Mouse (Mus musculus) monocyte, adult 5-6 weeks (primary cell): ENCODE measurements around the gene Enpp1. TPM values are rescaled to one million over a fixed set of nuclear protein-coding genes. Genes with fewer than 3 reads are reported as not detected.
A peak's percentile ranks its signal among the peaks of the same experiment; 100 is the strongest.
"Not testable (repeated sequence)": the region's sequence is repeated elsewhere in the genome, so short reads cannot be mapped to it uniquely, and the experiment has no call there.

Experiments used
- ATAC-seq: fragments of 153-309, 156-312 bp; replicated peaks from 2 replicates; pipeline ENCODE4 v1.8.0; 2017; ENCODE audit warnings: mild to moderate bottlenecking; ENCODE audit not compliant: low TSS enrichment, insufficient number of reproducible peaks, severe bottlenecking, poor library complexity, low FRiP score
- total RNA-seq: library from RNA; stranded (forward); fragments of 200-1000, 200-491, 200-594 nt; gene quantifications from 3 replicates; pipeline ENCODE4 v1.2.3, GENCODE M21; 2017

Gene Enpp1
- total RNA-seq, 1 experiment from 2014 or later = 7.9 TPM

DNA sequence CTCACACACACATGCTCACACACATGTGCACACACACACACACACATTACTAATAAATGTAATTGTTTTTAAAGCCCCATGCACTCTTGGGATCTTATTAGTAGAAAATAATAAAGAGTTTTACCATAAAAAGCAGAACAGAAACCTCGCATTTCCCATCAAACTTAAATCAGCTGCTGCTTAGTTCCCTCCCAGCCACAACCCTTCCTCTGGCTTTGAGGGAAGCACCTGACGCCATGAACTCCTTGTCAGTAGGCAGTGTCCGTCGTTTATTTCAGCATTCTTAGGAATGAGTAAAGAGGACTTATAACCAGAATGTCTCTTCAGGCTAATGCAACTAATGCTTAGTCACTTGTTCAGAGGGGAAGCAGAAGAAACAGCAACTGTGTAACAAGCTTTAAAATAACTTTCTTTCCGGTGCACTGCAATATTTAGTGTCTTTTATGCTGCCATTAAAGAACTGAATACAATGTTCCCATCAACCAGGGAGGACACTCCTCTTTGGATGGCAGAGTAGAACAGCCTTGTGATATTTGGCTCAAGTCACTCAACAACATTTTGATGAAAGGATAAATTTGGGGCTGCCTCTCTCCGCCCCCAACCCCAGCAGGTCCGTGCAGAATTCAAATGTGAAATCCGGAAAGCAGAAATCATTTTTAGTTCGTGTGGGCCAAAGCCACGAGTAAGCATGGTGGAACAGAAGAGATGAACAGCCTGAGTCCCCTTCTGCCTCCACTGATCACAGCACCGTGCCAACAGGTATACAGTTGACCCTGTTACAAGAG is 69.0 kb downstream of the Enpp1 start:
- peak; percentile 55 for ATAC-seq

DNA sequence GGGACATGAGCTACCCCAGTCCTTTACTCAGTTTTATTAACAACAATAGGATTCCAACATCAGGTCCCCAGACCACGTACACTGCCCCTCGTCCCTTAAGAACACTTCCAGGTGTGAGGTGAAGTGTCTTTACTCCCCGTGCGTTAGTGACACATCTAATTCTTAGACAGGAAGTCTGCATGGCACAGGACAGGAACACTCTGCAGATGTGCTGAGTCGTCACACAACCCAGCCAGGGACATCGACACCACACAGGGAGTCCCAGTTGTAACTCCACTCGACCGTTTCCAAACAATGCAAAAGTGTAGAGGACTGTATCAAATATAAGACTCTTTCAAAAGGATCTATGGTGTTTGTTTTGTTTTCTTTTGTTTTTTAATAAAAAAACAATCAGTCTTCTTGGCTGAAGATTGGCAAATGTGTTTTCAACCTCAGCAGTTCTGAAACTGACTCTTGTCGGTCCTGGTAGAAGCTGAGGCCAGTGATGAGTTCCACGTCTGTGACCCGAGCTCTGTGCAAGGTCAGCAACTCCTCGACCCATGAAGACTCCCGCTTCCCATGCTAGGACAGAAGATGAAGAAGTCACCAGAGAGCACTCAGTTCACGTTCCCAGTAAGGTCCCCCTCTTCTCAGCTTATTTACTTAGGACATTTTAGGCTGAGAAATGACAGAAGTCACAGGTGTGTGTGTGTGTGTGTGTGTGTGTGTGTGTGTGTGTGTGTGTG is 70.4 kb downstream of the Enpp1 start:
- ATAC-seq = no peak

DNA sequence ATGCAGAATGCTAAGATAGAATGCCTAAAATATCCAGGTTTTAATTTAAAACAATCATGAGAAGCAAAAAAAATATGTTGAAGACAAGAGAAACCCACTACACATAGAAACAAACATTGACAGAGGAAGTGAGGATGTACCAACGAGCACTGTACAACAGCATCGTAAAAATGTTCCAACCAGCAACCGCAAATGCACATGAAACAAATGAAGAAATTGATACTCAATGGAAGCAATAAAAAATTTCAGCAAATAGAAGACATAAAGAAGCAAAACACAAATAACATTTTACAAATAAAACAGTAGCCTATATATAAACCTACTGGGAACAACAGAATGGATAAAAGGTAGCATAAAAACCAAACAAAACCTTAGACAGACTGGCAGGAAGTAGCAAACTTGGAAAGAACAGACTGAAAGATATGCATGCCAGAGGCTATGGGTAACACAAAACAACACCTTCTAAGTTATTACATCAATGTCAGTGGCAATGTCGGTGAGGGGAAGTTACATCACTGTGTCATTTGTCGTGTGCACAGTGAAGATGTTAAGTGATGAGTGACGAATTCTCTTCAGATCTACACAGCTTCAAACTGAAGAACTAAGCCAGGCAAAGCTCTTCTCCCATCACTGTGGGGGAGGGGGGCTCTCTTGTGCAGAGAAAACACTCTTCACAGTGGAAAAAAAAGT is 71.6 kb downstream of the Enpp1 start:
- no peak for ATAC-seq

DNA sequence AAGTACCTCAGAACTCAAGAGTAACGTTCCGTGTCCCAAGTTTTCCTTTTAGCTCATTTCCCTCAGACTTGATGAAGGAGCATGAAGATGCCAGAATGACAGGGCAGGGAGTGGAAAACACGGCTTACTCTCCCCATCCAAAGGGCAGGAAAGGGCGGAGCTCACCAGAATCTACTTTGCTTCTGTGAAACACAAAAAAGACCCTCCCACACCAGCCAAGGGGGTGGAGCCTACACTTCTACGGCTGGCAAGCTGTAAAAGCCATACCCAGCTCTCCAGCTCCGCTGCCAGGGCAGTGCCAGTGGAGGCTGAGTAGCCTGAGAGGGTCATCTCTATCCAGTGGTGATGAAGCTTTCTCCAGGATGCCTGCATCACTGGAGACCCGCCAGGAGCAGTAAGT is 72.4 kb downstream of the Enpp1 start:
- ATAC-seq = no peak

DNA sequence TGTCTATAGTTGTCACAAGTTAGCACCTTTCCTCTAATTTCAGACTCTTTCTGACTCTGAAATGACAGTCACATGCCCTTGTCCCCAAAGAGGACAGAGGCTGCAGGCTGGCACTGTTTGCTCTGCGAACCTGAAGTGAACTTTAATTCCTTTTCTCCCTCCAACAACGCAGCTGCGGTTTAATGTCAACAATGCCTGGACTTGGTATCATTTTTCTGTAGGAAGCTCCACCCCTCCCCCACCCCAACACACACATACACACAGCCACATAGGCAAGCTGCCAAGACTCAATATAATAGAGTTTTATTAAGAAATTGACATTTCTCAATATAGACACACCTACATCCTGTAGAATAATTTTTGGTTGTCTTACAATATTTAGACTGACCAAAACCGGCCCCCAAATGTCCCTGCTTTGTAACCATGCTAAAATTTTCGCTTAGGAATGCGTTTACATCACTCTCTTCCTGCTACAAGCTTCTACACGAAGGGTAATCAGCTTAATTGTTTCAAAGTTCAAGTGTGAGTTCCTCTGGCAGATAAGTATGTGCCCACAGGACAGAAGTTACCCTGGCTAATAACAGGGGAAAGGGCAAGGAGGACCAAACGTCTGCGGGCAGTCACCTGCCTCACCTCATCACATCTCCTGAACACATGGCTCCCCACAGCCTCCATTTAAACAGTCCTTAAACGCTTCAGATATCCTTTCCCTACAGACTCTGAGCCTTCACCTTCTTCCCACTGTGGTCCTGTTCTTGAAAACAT is 73.5 kb downstream of the Enpp1 start:
- no peak for ATAC-seq

DNA sequence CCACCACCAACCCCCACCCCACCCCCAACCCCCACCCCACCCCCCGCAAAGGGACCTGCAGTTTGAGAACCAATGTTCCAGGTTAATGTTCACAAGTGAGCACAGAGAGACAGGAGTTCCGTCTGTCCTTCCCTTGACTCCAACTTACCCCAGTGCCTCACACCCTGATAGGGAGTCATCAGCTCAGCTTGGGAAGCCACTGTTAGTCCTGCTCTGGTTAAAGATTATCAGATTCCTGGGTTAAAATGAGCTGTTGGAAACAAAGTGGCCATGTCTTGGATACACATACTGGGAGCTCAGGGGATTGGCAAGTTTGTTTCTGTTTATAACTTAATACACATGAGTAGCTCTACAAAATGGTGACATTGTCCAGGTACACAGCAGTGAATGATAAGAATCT is 75.0 kb downstream of the Enpp1 start:
- no peak for ATAC-seq

DNA sequence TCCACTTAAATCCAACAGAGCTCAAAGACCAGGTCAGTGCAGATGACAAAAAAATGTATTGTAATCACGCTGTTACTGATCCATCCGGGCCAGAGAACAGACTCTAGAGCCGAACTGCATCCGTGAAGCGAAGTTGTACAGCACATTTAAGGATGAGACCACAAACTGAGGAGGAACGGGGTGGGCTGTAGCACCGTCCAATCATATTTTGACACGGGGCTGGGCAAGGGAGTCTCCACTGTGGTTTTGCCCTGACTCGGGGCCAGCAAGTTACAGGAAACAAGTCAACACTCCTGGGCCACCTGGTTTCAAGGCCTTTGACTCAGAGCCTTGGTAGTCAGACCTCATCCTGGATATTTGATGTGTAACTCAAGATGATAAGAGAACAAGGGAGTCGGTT is 76.1 kb downstream of the Enpp1 start:
- no peak for ATAC-seq

DNA sequence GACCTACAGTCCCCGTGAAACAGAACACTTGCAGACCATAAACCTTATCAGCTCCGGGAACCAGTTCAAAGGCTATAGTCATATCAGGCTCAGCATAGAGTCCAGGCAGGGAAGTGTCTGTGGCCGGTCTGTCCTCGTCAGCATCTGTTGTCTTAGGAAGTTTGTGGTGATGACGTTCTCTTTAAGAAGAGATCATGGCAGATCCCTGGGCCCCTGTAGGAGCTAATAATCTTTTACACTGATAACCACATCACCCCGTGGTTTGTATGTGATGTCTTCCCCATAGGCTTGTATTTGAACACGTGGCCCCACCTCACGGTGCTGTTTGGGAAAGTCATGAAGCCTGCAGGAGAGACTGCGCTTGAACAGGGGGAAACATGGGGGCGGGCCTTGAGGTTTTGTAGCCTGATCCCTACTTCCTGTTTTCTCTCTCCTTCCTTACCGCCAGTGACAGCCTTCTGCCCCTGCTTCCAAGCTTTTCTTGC is 76.6 kb downstream of the Enpp1 start:
- peak; percentile 29; the same call in 1 of the 2 replicates for ATAC-seq

DNA sequence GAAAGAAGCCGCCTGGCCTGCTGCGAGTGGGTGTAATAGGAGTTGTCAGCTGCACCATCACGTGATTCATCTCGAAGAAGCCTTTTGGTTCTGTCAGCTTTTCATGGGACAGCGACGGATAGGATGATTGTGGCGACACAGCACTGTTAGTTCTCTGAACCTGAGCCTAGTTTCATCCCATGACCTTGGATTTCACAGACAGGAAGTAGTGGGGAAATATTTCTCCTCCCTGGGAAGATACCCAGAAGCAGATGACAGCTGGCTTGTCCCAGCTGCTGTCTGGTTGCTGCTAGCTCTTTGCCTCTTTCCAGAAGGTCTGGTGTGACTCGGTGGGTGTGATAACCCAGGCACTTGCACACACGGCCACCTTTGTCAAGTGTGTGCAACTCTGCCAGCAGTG is 77.7 kb downstream of the Enpp1 start:
- no peak for ATAC-seq

DNA sequence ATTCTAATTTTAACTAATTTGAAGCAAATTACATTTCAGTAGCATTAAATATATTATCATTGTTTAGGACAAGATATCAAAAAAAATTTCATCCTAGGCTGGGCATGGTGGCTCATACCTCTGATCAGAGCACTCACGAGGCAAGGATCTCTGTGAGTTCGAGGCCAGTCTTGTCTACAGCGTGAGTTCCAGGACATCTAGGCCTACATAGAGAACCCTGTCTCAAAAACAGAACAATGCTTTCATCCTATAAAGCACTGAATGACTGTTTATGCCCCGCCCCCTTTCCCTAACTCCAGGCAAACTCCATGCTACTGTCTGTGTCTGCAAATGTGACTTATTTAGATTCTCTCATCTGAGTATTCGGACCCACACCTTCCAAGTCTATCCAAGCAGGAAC is 80.8 kb downstream of the Enpp1 start:
- ATAC-seq = no peak

DNA sequence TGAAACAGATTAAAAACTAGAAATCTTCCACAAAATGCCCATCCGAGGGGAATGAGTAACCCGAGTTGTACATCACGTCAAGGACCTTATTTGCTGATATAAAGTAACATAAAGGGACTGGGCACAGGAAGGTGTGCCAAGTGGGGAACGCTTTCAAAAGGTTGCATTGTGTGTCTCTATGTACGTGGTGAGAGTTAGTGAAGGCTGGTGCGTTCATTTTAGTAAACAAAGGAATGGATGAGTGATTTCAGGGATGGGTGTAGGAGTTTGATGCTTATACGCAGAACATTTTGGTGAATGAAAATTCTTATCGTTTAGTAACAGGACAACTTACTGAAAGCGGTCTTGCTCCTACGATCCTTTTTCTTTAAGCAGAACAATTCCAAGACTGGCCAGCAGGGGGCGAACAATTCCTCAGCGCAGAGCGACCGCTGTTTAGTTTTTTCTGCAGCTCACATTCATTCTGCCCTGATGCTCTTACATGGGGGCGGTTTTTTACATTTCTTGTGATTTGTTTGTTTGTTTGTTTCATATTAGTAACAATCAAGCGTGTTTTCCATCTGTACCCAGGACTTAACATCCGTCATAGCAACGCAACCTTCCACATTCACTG is 81.4 kb downstream of the Enpp1 start:
- no peak for ATAC-seq

DNA sequence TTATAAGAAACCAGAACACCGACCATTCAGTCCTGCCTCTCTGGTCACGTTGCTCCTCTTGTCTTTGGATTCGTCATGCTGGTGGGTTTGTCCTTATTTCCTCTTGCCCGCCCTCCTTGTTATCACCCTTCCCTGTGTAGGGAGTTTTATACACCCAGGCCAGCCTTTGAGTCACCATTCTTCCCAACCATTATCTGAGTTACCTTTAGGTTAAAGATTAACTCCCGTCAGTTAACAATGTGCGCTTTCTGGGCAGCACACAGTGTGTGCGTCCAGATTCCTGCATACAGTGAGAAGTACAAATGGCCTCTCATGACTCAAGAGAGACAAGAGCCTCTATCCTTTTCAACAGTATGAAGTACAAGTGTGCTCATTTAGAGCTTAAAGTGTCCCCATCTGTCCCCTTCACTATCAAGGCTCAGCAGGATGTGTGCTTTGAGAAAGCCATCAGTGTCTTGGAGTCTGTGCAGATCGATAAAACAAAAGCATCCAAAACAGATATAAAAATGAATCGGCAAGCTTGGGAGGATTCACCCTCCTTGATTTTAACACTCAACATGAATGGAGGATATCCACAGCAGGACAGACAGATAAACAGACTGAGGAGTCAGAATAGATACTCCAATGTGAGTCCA is 82.8 kb downstream of the Enpp1 start:
- no peak for ATAC-seq

DNA sequence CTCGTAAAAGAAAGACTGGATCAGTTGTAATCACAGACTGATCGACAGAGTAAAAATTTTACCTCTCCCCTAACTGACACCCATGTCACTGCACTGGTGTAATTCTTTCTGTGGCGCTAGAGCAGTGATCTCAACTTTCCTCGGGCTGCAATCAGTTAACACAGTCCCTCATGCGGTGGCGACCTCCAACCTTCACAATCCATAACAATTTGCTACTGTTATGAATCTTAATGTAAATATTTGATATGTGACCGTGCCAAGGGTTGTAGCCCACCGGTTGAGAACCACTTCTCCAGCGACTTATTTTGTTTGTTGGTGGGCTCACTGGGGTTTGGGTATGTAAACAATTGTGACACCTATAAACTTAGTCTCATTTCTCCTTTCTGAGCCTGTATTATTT is 83.5 kb downstream of the Enpp1 start:
- ATAC-seq = no peak

DNA sequence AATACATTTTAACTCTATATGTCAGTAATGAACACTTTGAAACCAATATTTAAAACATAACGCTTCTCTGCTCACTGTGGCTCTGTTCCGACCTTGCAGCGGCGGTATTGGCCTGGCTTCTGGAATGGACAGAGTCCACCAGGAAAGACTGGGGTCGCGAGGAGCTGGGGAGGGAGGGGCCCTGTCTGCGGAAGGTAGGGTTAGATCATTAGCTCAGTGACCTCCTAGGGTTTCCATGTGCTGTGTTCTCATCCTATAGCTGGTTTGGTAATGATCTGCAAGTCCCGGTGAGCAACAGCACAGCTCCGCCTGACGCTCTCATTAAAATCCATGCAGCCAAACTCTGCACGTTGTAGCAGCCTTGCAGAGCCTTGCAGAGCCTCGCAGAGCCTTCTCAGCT is 84.7 kb downstream of the Enpp1 start:
- no peak for ATAC-seq

DNA sequence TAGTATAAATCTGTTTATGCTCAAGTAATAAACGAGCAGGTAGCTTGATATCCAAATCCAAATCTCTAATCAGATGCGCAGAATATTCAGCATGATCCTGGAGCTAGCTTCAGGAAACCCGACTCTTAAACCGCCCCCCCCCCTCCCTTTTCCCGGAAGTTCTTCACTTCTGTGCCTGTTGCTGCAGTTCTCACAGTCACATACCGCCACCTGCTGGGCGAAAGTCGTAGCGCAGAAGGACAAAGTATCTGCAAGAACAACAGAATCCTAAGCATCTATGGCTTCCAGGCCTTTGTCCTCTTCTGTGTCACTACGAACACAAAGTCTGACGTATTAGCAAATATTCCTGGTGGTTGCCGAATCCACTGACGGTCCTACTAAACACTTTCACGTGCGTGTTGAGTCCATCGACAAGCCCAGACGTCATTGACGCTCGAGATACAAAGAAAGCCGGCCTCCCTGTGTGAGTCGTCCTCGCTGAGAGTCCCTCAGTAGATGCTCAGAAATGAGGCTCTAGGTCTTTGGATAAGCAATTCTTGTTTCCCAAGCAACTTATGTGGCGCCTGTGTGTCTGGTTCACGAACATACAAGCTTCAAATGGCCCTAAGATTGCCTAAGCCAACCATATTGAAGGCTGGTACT is 86.8 kb downstream of the Enpp1 start:
- peak; percentile 67 for ATAC-seq

DNA sequence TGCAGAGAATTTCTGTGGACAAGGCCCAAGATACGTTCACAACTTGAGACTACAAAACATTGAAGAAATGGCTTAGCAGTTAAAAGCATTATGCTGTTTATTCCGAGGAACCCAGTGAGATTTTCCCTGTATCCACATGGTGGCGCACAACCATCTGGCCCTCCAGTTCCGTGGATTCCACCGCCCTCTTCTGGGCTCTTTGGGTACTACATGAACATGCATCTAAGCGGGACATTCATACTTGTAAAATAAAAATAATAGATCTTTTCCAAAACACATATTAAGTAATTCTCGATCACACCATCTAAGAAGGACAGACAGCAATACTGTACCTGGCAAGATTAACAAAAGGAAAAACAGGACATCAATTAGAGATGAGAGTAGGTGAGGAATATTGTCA is 89.4 kb downstream of the Enpp1 start:
- ATAC-seq = peak; percentile 89

DNA sequence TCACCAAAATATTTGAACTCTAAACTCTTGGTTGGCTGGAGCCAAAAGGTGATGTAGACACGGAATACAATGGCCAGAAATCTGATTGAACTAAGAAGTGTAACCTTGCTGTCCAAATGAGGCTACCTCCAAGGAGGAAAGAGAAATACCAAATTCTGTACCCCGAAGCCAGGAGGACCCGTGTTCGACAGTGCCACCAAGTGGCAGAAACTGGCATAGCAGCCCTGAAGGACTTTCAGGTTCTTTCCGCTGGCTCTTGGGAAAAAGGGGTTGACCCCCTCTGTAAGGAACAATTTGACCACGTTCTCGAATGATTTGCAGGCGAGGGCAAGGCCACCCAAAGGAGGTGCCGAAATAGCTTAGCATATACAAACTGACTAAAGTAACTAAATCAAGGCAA is 90.4 kb downstream of the Enpp1 start:
- ATAC-seq = peak; percentile 62; the same call in 1 of the 2 replicates

DNA sequence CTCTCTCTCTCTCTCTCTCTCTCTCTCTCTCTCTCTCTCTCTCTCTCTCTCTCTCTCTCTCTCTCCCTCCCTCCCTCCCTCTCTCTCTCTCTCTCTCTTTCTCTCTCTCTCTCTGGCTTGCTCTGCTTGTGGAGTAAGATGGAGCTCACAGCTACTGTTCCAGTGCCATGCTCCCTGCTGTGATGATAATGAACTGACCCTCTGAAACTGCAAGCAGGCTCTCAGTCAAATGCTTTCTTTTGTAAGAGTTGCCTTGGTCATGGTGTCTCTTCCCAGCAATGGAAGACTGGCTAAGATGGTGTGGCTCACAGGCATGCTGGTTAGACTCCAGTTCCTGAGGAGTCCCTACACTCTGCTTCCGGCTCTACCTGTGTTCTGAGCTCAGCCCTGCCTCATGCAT is 95.4 kb downstream of the Enpp1 start:
- not testable (repeated sequence) for ATAC-seq
